Mouse (Mus musculus): ENCODE results near the gene Zfp652.

GRCm38 (mm10) chr11:95737811-95738210 lies 25.3 kb downstream of the Zfp652 start:
- TF ChIP-seq CTCF (IDR thresholded peaks at IDR 0.05; ENCODE audit: borderline replicate concordance, insufficient read depth, low read depth, low read length) (no peak), POLR2A (IDR thresholded peaks at IDR 0.05; ENCODE audit: borderline replicate concordance, insufficient read depth, low read length) (no peak)
